Mouse (Mus musculus) E14TG2a.4 (cell line): ENCODE data around the gene D6Ertd527e.

Experiments used
- H3K27me3 ChIP-seq: 2 replicates; pipeline ENCODE4 v1.6.1; 2014; ENCODE audit warnings: low read length, control low read depth; ENCODE audit not compliant: insufficient read depth
- H3K36me3 ChIP-seq: 2 replicates; pipeline ENCODE4 v1.6.1; 2014; ENCODE audit warnings: low read length, control low read depth; ENCODE audit not compliant: insufficient read depth
- H3K4me1 ChIP-seq: replicated peaks from 2 replicates; pipeline ENCODE4 v1.6.1; 2014; ENCODE audit warnings: low read depth, low read length, control low read depth
- H3K4me3 ChIP-seq: replicated peaks from 2 replicates; pipeline ENCODE4 v1.5.1; 2014; ENCODE audit warnings: mild to moderate bottlenecking, low read length
- H3K9me3 ChIP-seq: 2 replicates; pipeline ENCODE4 v1.6.1; 2014; ENCODE audit warnings: low read length, control low read depth
- CTCF ChIP-seq: conservative IDR thresholded peaks from 2 replicates; pipeline ENCODE4 v1.5.1; 2014; ENCODE audit warnings: low read length
- NANOG ChIP-seq: IDR thresholded peaks from 2 replicates; pipeline ENCODE4 v1.6.1; 2014; ENCODE audit warnings: borderline replicate concordance, low read length, mixed read lengths
- POU5F1 ChIP-seq: IDR thresholded peaks from 2 replicates; pipeline ENCODE4 v1.6.1; 2014; ENCODE audit warnings: low read length, borderline replicate concordance

D6Ertd527e gene

DNA sequence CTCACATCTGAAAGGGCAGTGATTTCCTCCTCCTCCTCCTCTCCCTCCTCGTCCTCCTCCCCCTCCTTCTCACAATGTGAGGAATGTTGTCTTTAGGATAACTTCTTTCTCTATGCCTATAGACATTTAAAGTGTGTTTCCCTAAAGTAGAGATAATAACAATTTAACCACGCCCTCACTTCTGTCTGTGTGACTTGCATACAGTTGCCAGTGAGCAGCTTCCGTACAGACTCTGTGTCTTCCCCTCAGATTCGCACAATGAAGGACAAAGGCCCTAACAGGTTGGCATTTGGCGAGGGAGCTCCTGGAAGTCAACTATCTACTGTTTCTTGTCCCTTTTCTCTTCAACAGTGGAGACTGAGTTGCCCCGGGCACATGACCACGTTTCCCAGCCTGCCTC lies 45.9 kb downstream of the D6Ertd527e start:
- Histone ChIP-seq H3K36me3 (no peaks in the 10 kb centered on the region), H3K9me3 (no peaks in the 10 kb centered on the region), H3K4me3 (no peak overlapping the region), H3K27me3 (peaks cover 7% of the 10 kb centered on the region), H3K4me1 (peaks cover 10% of the 10 kb centered on the region)
- TF ChIP-seq POU5F1 (no peak), NANOG (no peak), CTCF (no peak)

DNA sequence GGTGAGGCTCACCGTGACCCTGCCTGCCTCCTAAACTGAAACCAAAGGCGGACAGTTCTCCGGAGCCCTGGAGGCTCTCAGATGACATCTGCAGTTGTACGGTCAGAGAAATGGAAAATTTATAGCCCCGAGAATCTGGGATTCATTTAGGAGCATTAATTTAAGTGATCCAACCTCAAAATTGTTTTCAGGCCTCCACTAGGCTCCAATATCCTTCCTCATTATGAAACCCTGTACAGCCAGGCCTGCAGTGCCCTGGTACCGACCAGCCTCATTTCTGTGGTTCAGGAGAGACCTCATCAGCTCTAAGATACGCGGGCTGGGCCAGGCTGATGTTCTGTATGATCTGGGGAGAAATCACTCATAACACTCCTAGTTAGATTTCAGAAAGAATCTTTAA lies 46.9 kb downstream of the D6Ertd527e start:
- Histone ChIP-seq H3K4me3 (no peak overlapping the region), H3K4me1 (peaks cover 10% of the 10 kb centered on the region), H3K36me3 (no peaks in the 10 kb centered on the region), H3K27me3 (peaks cover 14% of the 10 kb centered on the region), H3K9me3 (no peaks in the 10 kb centered on the region)
- TF ChIP-seq POU5F1 (no peak), NANOG (no peak), CTCF (no peak)

GRCm38 (mm10) chr6:87152461-87153230 lies 48.1 kb downstream of the D6Ertd527e start:
- no peaks in the 10 kb centered on the region for H3K9me3 ChIP-seq
- no peak overlapping the region for H3K4me3 ChIP-seq
- H3K27me3 ChIP-seq, result peaks cover 14% of the 10 kb centered on the region
- peaks cover 10% of the 10 kb centered on the region for H3K4me1 ChIP-seq
- TF ChIP-seq CTCF (no peak), NANOG (no peak), POU5F1 (no peak)
- H3K36me3 ChIP-seq, result no peaks in the 10 kb centered on the region

- TF ChIP-seq NANOG (no peak), CTCF (no peak), POU5F1 (no peak)
- Histone ChIP-seq H3K9me3 (no peaks in the 10 kb centered on the region), H3K36me3 (no peaks in the 10 kb centered on the region), H3K4me1 (peaks cover 10% of the 10 kb centered on the region), H3K4me3 (no peak overlapping the region), H3K27me3 (peaks cover 14% of the 10 kb centered on the region)
Measured at GRCm38 (mm10) chr6:87153231-87153580, 48.7 kb downstream of the D6Ertd527e start.

DNA sequence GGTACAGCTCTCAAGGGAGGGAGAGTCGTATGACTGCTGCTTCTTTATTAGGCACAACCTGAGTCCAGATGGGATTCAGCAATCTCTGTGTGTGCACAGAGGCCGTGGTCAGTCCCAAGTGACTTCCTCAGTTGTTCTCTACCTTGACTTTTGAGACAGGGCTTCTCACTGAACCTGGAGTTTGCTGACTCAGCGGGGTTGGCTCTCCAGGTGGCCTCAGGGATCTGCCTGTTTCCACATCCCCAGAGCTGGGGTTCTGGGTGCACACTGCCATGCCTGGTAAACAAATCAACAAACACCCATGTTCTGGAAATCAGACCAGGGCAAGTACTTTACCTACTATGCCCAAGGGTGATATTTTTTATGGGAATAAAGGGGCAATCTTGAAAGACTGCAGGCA lies 49.3 kb downstream of the D6Ertd527e start:
- TF ChIP-seq POU5F1 (no peak), CTCF (no peak), NANOG (no peak)
- peaks cover 10% of the 10 kb centered on the region for H3K4me1 ChIP-seq
- peaks cover 12% of the 10 kb centered on the region for H3K27me3 ChIP-seq
- H3K36me3 ChIP-seq, result no peaks in the 10 kb centered on the region
- no peaks in the 10 kb centered on the region for H3K9me3 ChIP-seq
- no peak overlapping the region for H3K4me3 ChIP-seq

GRCm38 (mm10) chr6:87158062-87158623 lies 53.6 kb downstream of the D6Ertd527e start:
- Histone ChIP-seq H3K36me3 (no peaks in the 10 kb centered on the region), H3K4me3 (no peak overlapping the region), H3K27me3 (peaks cover 24% of the 10 kb centered on the region), H3K9me3 (no peaks in the 10 kb centered on the region), H3K4me1 (peaks cover 7% of the 10 kb centered on the region; the same call in 1 of the 2 replicates)
- TF ChIP-seq NANOG, result no peak
- no peak for TF ChIP-seq CTCF
- no peak for TF ChIP-seq POU5F1

- Histone ChIP-seq H3K4me1 (peaks cover 7% of the 10 kb centered on the region; the same call in 1 of the 2 replicates), H3K36me3 (no peaks in the 10 kb centered on the region), H3K9me3 (no peaks in the 10 kb centered on the region), H3K27me3 (peaks cover 23% of the 10 kb centered on the region), H3K4me3 (no peak overlapping the region)
- no peak for TF ChIP-seq NANOG
- no peak for TF ChIP-seq CTCF
Measured at GRCm38 (mm10) chr6:87160196-87160595, 55.6 kb downstream of the D6Ertd527e start.

DNA sequence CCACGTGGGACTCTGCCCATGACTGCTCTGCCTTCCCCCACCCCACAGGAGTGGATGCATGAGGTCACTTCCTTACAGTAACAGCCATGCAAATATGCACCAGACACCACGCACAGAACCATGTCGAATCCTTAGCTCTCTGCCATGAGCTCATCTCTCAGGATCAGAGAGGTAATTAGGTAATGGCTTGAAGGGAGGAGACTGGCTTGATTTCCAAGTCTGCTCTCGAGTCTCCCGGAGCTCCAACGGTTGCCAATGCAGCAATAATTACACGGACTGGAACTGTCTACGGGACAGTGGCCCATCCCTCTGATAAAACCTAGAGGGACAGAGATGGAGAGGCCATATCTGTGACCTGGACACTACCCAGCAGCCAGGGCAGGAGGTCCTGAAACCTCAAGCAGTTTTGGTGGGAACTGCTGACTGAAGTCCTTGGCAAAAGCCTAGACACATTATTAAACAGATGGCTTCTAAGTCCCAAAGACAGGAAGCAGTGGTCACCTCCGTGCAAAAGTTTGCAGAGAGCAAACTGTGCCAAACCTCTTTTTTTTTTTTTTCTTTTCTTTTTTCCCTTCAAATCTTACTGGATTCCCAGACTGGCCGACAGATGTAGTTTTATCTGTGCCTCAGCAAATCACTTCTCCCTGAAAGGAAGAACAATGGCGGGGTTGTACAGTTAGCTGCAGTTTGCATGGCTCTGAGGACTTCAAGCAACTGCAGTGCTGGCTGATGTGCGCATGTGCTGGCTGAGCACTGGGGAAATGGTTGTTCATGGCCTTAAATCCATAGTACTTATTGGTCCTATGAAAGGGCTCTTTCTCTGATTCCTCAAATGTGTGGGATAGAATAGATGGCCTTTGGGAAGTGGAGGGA lies 57.1 kb downstream of the D6Ertd527e start:
- Histone ChIP-seq H3K9me3 (no peaks in the 10 kb centered on the region), H3K4me3 (no peak overlapping the region), H3K27me3 (peaks cover 19% of the 10 kb centered on the region), H3K4me1 (peaks cover 7% of the 10 kb centered on the region; the same call in 1 of the 2 replicates), H3K36me3 (no peaks in the 10 kb centered on the region)
- TF ChIP-seq NANOG (no peak), CTCF (no peak)
